Mouse (Mus musculus) heart, embryonic 14.5 days (tissue): Measurements from ENCODE around the gene Auts2. TPM values are rescaled to one million over a fixed set of nuclear protein-coding genes. Genes with fewer than 3 reads are reported as not detected.

Source experiments
- ATAC-seq: fragments of 200-750 bp; cut with Nextera tagmentation; 2 replicates; pipeline ENCODE4 v1.8.0; 2017; ENCODE audit warnings: low read depth, moderate TSS enrichment; ENCODE audit not compliant: insufficient number of reproducible peaks, insufficient read depth, low FRiP score
- H3K27ac ChIP-seq, 2 experiments: fragments of 200-500 bp in 1 of 2; fragments of 300-500 bp in 1 of 2; sonication (generic) in 1 of 2; replicated peaks in 1 of 2; 2 replicates each; pipeline ENCODE4 v1.5.1; 2012 to 2014; ENCODE audit warnings: low read depth in 2 of 2, low read length in 2 of 2, control low read depth in 1 of 2, mild to moderate bottlenecking in 1 of 2, mixed read lengths in 1 of 2; ENCODE audit not compliant: control insufficient read depth in 1 of 2, insufficient read depth in 1 of 2
- H3K27me3 ChIP-seq: fragments of 300-500 bp; sonication (generic); 2 replicates; pipeline ENCODE4 v1.6.1; 2014; ENCODE audit warnings: mild to moderate bottlenecking, low read length, control low read depth; ENCODE audit not compliant: control insufficient read depth, insufficient read depth
- H3K36me3 ChIP-seq: fragments of 300-500 bp; sonication (generic); 2 replicates; pipeline ENCODE4 v1.6.1; 2014; ENCODE audit warnings: mild to moderate bottlenecking, control low read depth, low read length, mixed read lengths; ENCODE audit not compliant: control insufficient read depth, insufficient read depth
- H3K4me1 ChIP-seq, 2 experiments: fragments of 200-500 bp in 1 of 2; fragments of 300-500 bp in 1 of 2; sonication (generic) in 1 of 2; 2 replicates each; pipeline ENCODE4 v1.6.1; 2012 to 2014; ENCODE audit warnings: low read length in 2 of 2, control low read depth in 1 of 2, mixed read lengths in 1 of 2; ENCODE audit not compliant: control insufficient read depth in 2 of 2, insufficient read depth in 2 of 2
- H3K4me2 ChIP-seq: fragments of 300-500 bp; sonication (generic); 2 replicates; pipeline ENCODE4 v1.6.1; 2014; ENCODE audit warnings: mild to moderate bottlenecking, low read length
- H3K4me3 ChIP-seq, 2 experiments: fragments of 200-500 bp in 1 of 2; fragments of 300-500 bp in 1 of 2; sonication (generic) in 1 of 2; 2 replicates each; pipeline ENCODE4 v1.5.1; 2012 to 2014; ENCODE audit warnings: low read length in 2 of 2, mild to moderate bottlenecking in 2 of 2, control low read depth in 1 of 2, low read depth in 1 of 2, moderate library complexity in 1 of 2; ENCODE audit not compliant: control insufficient read depth in 1 of 2, insufficient read depth in 1 of 2
- H3K9ac ChIP-seq: fragments of 300-500 bp; sonication (generic); 2 replicates; pipeline ENCODE4 v1.6.1; 2014; ENCODE audit warnings: mild to moderate bottlenecking, low read length
- H3K9me3 ChIP-seq: fragments of 300-500 bp; sonication (generic); 2 replicates; pipeline ENCODE4 v1.6.1; 2016; ENCODE audit warnings: low read length, control low read depth; ENCODE audit not compliant: control insufficient read depth
- WGBS: fragments of 180-500 bp; shearing (Covaris S2); extraction: QIAGEN DNeasy Blood & Tissue Kit; methylation state at CpG from one replicate; pipeline ENCODE4 v1.1.7; 2014; 5-methylcytosine and 5-hydroxymethylcytosine counted together
- polyA plus RNA-seq: library from polyadenylated mRNA; unstranded; fragments of >200 nt; fragmentation: Nextera tagmentation; extraction: Ambion mirVana; gene quantifications from 2 replicates; pipeline ENCODE4 v1.2.1, GENCODE M21; 2014

Auts2 gene
- polyA plus RNA-seq, 1 experiment from 2014 or later = 18.0 TPM

GRCm38 (mm10) chr5:131496517-131497216, 1046.5 kb downstream of the Auts2 start:
- Histone ChIP-seq H3K9ac (no peak overlapping the region), H3K36me3 (no peaks in the 10 kb centered on the region), H3K4me2 (no peak overlapping the region), H3K9me3 (no peaks in the 10 kb centered on the region), H3K4me3 (no peak overlapping the region), H3K27me3 (no peaks in the 10 kb centered on the region), H3K27ac (no peak overlapping the region), H3K4me1 (peaks cover 0 to 4% of the 10 kb centered on the region in 2 experiments; a peak in 2 of 4 replicates)
- WGBS = 93% methylated on average over 10 of the region's 10 CpGs
- no peak for ATAC-seq

GRCm38 (mm10) chr5:131494564-131494963, 1048.6 kb downstream of the Auts2 start:
- WGBS = 85% methylated on average over 5 of the region's 5 CpGs
- Histone ChIP-seq H3K9me3 (no peaks in the 10 kb centered on the region), H3K9ac (no peak overlapping the region), H3K36me3 (no peaks in the 10 kb centered on the region), H3K4me2 (no peak overlapping the region), H3K27me3 (no peaks in the 10 kb centered on the region), H3K27ac (no peak overlapping the region), H3K4me1 (peaks cover 0 to 8% of the 10 kb centered on the region in 2 experiments; a peak in 2 of 4 replicates), H3K4me3 (no peak overlapping the region)
- no peak for ATAC-seq

DNA sequence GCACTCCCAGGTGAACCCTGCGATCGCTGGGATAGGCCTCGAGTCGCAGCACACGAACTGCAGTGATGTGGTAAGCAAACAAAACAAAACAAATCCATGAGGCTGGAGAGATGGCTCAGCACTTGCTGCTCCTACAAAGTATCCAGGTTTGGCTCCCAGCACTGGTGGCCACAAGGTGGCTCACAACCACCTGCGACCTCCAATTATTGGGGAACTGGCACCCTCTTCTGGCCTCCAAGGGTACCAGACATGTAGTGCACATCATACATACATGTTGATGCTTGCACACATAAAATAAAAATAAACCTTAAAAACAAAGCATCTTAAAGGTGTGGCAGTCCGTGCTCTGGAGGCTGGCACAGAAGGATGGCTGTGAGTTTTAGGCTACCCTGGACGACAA, 1050.6 kb downstream of the Auts2 start:
- no peaks in the 10 kb centered on the region for H3K36me3 ChIP-seq
- H3K27ac ChIP-seq = no peak overlapping the region
- WGBS = 81% methylated on average over 8 of the region's 8 CpGs
- H3K4me1 ChIP-seq = peaks cover 0 to 13% of the 10 kb centered on the region in 2 experiments; a peak in 2 of 4 replicates
- ATAC-seq = no peak
- no peaks in the 10 kb centered on the region for H3K27me3 ChIP-seq
- no peak overlapping the region for H3K4me2 ChIP-seq
- no peak overlapping the region for H3K4me3 ChIP-seq
- H3K9ac ChIP-seq = no peak overlapping the region
- H3K9me3 ChIP-seq = no peaks in the 10 kb centered on the region

DNA sequence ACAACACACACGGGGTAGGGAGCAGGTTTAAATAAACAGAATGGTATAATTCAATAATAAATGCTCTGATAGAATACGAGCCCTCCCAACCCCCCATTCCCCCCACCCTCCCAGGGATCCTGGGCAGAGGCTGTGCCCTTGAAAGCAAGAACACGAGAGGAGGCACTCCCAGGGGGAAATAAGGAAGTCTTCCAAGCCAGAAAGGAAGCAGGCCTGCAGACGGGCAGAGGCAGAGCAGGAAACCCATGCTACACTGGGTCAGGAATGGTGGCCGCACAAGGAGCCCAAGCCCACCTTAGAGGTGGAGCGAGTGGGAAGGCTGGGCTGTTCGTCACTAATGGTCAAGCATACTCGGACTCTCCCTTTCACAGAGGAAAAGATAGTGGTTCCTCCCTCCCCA, 1051.3 kb downstream of the Auts2 start:
- no peak for ATAC-seq
- WGBS = 57% methylated on average over 8 of the region's 8 CpGs
- Histone ChIP-seq H3K9me3 (no peaks in the 10 kb centered on the region), H3K4me3 (no peak overlapping the region), H3K36me3 (no peaks in the 10 kb centered on the region), H3K4me2 (no peak overlapping the region), H3K9ac (no peak overlapping the region), H3K4me1 (peaks cover 2 to 20% of the 10 kb centered on the region in 2 experiments), H3K27ac (no peak overlapping the region), H3K27me3 (no peaks in the 10 kb centered on the region)

DNA sequence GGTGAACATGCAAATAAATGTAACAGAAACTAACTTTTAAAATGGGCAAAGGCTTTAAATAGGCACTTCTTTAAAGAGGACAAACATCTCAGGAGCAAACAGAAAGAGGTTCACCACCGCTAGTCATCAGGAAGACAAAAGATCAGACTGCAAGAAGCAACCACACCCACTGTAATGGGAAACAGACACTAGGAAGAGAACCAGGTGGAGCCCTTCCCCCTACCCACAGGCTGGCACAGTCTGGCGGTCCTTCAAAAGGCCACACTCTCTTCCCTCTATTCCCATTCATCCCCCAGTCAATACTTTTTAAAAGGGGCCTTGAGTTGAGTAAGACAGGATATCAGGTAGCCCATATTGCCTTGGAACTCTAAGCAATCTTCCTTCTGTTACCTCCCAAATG, 1052.3 kb downstream of the Auts2 start:
- Histone ChIP-seq H3K4me3 (no peak overlapping the region), H3K9me3 (peaks cover 5% of the 10 kb centered on the region; the same call in 1 of the 2 replicates)

GRCm38 (mm10) chr5:131489846-131490245, 1053.3 kb downstream of the Auts2 start:
- Histone ChIP-seq H3K4me3 (no peak overlapping the region), H3K4me1 (peaks cover 2 to 24% of the 10 kb centered on the region in 2 experiments), H3K27ac (no peak overlapping the region), H3K4me2 (no peak overlapping the region), H3K27me3 (no peaks in the 10 kb centered on the region), H3K9ac (no peak overlapping the region), H3K9me3 (peaks cover 7% of the 10 kb centered on the region; the same call in 1 of the 2 replicates), H3K36me3 (no peaks in the 10 kb centered on the region)
- 89% methylated on average over 7 of the region's 7 CpGs for WGBS
- no peak for ATAC-seq

More for the DNA sequence above, 1052.3 kb downstream of the Auts2 start:
- Histone ChIP-seq H3K9ac (no peak overlapping the region), H3K36me3 (no peaks in the 10 kb centered on the region), H3K4me1 (peaks cover 2 to 24% of the 10 kb centered on the region in 2 experiments), H3K4me2 (no peak overlapping the region), H3K27me3 (no peaks in the 10 kb centered on the region), H3K27ac (no peak overlapping the region)
- ATAC-seq = no peak
- 86% methylated on average over 2 of the region's 2 CpGs for WGBS

GRCm38 (mm10) chr5:131486527-131486926, 1056.6 kb downstream of the Auts2 start:
- Histone ChIP-seq H3K27ac (no peak overlapping the region), H3K27me3 (no peaks in the 10 kb centered on the region), H3K4me3 (no peak overlapping the region), H3K9ac (no peak overlapping the region), H3K9me3 (peaks cover 7% of the 10 kb centered on the region; the same call in 1 of the 2 replicates), H3K36me3 (no peaks in the 10 kb centered on the region), H3K4me1 (peaks cover 2 to 19% of the 10 kb centered on the region in 2 experiments), H3K4me2 (no peak overlapping the region)
- 25% methylated on average over 4 of the region's 4 CpGs for WGBS
- no peak for ATAC-seq

DNA sequence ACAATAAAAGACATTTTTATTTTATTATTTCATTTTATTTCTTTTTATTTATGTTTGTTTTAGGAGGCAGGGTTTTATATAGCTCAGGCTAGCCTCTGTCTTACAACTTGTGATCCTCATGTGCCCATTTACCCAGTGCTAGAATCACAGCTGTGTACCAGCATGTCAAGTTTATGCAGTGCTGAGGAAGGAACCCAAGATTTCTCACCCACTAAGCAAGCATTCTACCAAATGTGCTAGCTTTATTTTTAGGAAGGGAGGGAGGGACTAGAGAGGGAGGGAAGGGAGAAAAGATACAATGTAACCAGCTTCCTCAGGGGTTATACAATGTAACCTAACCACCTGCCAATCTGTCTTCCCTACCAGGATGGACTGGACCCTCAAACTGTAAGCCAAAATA, 1067.9 kb downstream of the Auts2 start:
- no peak for ATAC-seq
- H3K4me2 ChIP-seq = no peak overlapping the region
- peaks cover 16% of the 10 kb centered on the region; the same call in 1 of the 2 replicates for H3K9me3 ChIP-seq
- H3K4me3 ChIP-seq = no peak overlapping the region
- no peak overlapping the region for H3K9ac ChIP-seq
- no peak overlapping the region for H3K27ac ChIP-seq
- no peaks in the 10 kb centered on the region for H3K27me3 ChIP-seq
- H3K36me3 ChIP-seq = peaks cover 66% of the 10 kb centered on the region
- H3K4me1 ChIP-seq = no peaks in the 10 kb centered on the region
